44 mouse cellular contexts compared by ENCODE assay signal in the genomic region with DNA sequence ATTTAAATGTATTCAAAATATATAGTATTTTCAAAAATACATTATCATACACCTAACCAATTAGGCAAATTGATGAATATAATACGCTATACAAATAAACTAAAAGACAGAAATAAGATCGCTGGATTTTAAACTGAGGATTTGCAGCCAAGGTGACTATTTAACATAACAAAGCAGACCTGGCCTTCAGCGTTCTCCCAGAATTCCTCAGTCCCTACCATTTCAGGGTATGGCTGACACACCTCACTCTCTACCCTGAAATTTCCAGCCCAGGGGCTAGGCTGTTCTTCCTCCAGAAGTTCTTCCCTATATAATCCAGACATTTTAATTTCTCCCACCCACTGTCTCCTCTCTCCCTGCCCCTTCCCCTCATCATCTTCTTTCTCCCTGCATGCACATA. TPM values are rescaled to one million over a fixed set of nuclear protein-coding genes. Genes with fewer than 3 reads are reported as not detected.
"Had no signal": no experiment of that assay in that cellular context is flagged by ENCODE, and none has a peak within 500 bp of the region (broad histone marks: within the 10 kb centered on the region; RNA-seq: fewer than 3 reads in every experiment).

No protein-coding gene starts in this region.

- H3K4me3 ChIP-seq: heart, embryonic 12.5 days; heart, embryonic 13.5 days; heart, embryonic 15.5 days; hindbrain, embryonic 10.5 days; hindbrain, embryonic 12.5 days; hindbrain, embryonic 13.5 days; hindbrain, embryonic 15.5 days; intestine, embryonic 15.5 days; kidney, embryonic 15.5 days; layer of hippocampus, adult 2 months; left cerebral cortex, adult 2 months had no signal

- H3K4me1 ChIP-seq: heart, embryonic 12.5 days had no signal

- H3K9ac ChIP-seq: heart, embryonic 12.5 days; heart, embryonic 13.5 days; heart, embryonic 15.5 days; hindbrain, embryonic 12.5 days; hindbrain, embryonic 13.5 days; hindbrain, embryonic 14.5 days; hindbrain, embryonic 15.5 days; intestine, embryonic 15.5 days; kidney, embryonic 15.5 days had no signal

- H3K36me3 ChIP-seq: heart, embryonic 15.5 days had no signal

- H3K27me3 ChIP-seq: heart, embryonic 12.5 days; heart, embryonic 13.5 days; heart, embryonic 15.5 days; hindbrain, embryonic 12.5 days; hindbrain, embryonic 13.5 days; hindbrain, embryonic 15.5 days; intestine, embryonic 15.5 days; kidney, embryonic 15.5 days had no signal

- DNase-seq: heart, postnatal 10 days; heart, postnatal 14 days; heart, postnatal 36 days; heart, postnatal 4 days; kidney, adult 11 months; kidney, adult 18-20 months; kidney, adult 2 months; kidney, adult 8-10 months; kidney, adult 9 months; kidney, postnatal 10 days; kidney, postnatal 14 days; kidney, postnatal 25 days; kidney, postnatal 36 days; kidney, postnatal 4 days; layer of hippocampus, adult 9-11 months; layer of hippocampus, postnatal 36 days had no signal

- H3K9me3 ChIP-seq: heart, embryonic 12.5 days; heart, embryonic 13.5 days; heart, embryonic 15.5 days; hindbrain, embryonic 10.5 days; hindbrain, embryonic 12.5 days; hindbrain, embryonic 13.5 days; hindbrain, embryonic 15.5 days; intestine, embryonic 15.5 days; kidney, embryonic 15.5 days had no signal

- H3K27ac ChIP-seq: heart, embryonic 13.5 days; heart, embryonic 15.5 days; hindbrain, embryonic 10.5 days; hindbrain, embryonic 12.5 days; hindbrain, embryonic 13.5 days; hindbrain, embryonic 14.5 days; hindbrain, embryonic 15.5 days; hindbrain, postnatal 0 days; intestine, embryonic 15.5 days; kidney, embryonic 15.5 days; kidney, postnatal 0 days; layer of hippocampus, adult 2 months; left cerebral cortex, adult 2 months had no signal

RNA-seq across cellular contexts. Expression of a gene that starts 23.0 kb away (rescaled TPM):
- total RNA-seq: heart, postnatal 14 days; heart, postnatal 25 days; heart, postnatal 36 days; hematopoietic stem cell, adult 5-6 weeks had no signal
- polyA plus RNA-seq: heart, embryonic 12.5 days; heart, embryonic 13.5 days; heart, embryonic 14.5 days; heart, embryonic 15.5 days; heart, embryonic 16.5 days; heart, postnatal 0 days; hindbrain, embryonic 10.5 days; hindbrain, embryonic 11.5 days; hindbrain, embryonic 12.5 days; hindbrain, embryonic 13.5 days; hindbrain, embryonic 14.5 days; hindbrain, embryonic 16.5 days; inflammation-experienced regulatory T-cells, adult 6 months; intestine, embryonic 14.5 days; intestine, embryonic 15.5 days; intestine, embryonic 16.5 days; intestine, postnatal 0 days; kidney, adult 2 months; kidney, embryonic 14.5 days; kidney, embryonic 15.5 days; kidney, embryonic 16.5 days; kidney, postnatal 0 days; large intestine, adult 2 months had no signal
